In the genomic region with DNA sequence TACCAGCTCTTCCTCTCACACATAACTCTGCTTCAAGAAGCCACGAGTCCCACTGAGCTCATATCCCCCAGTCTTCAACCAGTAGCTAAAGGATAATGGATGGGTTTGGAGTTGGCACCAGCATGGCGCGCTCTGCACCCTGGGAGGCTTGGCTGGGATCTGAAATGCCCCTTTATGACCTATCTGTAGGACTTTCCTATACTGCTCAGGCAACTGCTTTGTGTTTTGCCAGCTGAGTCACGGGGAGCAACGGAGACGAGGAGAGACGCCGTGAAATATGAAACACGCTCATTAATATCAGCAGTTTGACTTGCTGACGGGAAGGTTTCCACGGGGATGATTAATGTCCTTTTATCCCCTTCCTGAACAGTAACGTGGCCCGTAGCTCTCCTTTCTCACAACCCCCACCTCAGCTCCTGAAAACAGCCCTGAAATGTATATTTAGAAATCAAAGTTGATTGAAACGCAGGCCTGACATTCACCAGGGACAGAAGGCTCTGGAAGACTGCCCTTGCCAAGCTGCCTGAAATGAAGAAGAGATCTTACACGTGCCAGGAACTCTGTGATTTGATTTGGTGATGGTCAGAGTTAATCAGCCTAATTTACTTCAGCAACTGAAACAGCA, we compare ENCODE assay signal across 11 mouse cellular contexts.
DNase-seq lines count a peak whose midpoint lies in the region; ATAC-seq and TF ChIP-seq lines count a peak whose summit lies in the region.
"Had no signal": no experiment of that assay in that cellular context is flagged by ENCODE, and none has a peak within 500 bp of the region (broad histone marks: within the 10 kb centered on the region; RNA-seq: fewer than 3 reads in every experiment).

No protein-coding gene starts in this region.

- no peaks in the 10 kb centered on the region for H3K9me3 ChIP-seq in heart, postnatal 0 days (replicated peaks; ENCODE audit: control insufficient read depth, low read length)
- H3K9me3 ChIP-seq in heart, embryonic 11.5 days (replicated peaks; ENCODE audit: control insufficient read depth, low read length): no peaks in the 10 kb centered on the region
- no peaks in the 10 kb centered on the region for H3K9me3 ChIP-seq in embryonic facial prominence, embryonic 15.5 days (replicated peaks)
- no peaks in the 10 kb centered on the region for H3K9me3 ChIP-seq in limb, embryonic 15.5 days
- H3K9me3 ChIP-seq: G1E had no signal

- TF ChIP-seq POLR2A in brain, embryonic 14.5 days (IDR thresholded peaks at IDR 0.05; ENCODE audit: borderline replicate concordance, extremely low read depth, insufficient read depth, insufficient read length, poor library complexity, severe bottlenecking): no peak
- no peak for TF ChIP-seq POLR2A in thymus, adult 2 months (IDR thresholded peaks at IDR 0.05; ENCODE audit: control insufficient read depth, extremely low read depth, insufficient read depth, low read length, poor library complexity)

- WGBS in heart, postnatal 0 days: 47% methylated on average over 15 of the region's 15 CpGs
- 57% methylated on average over 15 of the region's 15 CpGs for WGBS in heart, embryonic 11.5 days (ENCODE audit: insufficient replicate concordance)
- 33% methylated on average over 15 of the region's 15 CpGs for whole genome bisulfite sequencing in embryonic facial prominence, embryonic 15.5 days
- 29% methylated on average over 15 of the region's 15 CpGs for WGBS in limb, embryonic 15.5 days
- WGBS in thymus, adult 2 months: 59% methylated on average over 15 of the region's 15 CpGs

- no peak for DNase-seq in heart, postnatal 0 days (ENCODE audit: low spot score)
- DNase-seq in brain, embryonic 14.5 days (ENCODE audit: low read depth): peak; percentile 36
- DNase-seq in thymus, adult 2 months: no peak
- no peak for DNase-seq in layer of hippocampus, adult 9-11 months
- DNase-seq: gastrocnemius, postnatal 10 days had no signal

- TF ChIP-seq EP300 in heart, postnatal 0 days (IDR thresholded peaks at IDR 0.05; ENCODE audit: low read depth): no peak

- TF ChIP-seq CTCF in heart, postnatal 0 days (IDR thresholded peaks at IDR 0.05; ENCODE audit: low read depth): no peak
- TF ChIP-seq CTCF in brain, embryonic 14.5 days (IDR thresholded peaks at IDR 0.05; ENCODE audit: borderline replicate concordance, extremely low read depth, insufficient read depth, insufficient read length): no peak
- no peak for TF ChIP-seq CTCF in thymus, adult 2 months (IDR thresholded peaks at IDR 0.05; ENCODE audit: borderline replicate concordance, control insufficient read depth, extremely low read depth, insufficient read depth, low read length, poor library complexity)

- ATAC-seq in heart, postnatal 0 days (ENCODE audit: insufficient read depth, low read depth): no peak; the same call in 1 of the 2 replicates
- no peak for ATAC-seq in heart, embryonic 11.5 days (replicated peaks; ENCODE audit: insufficient number of reproducible peaks, low FRiP score, low TSS enrichment)
- no peak for ATAC-seq in embryonic facial prominence, embryonic 15.5 days (ENCODE audit: insufficient number of reproducible peaks, low FRiP score, low TSS enrichment, low read depth)
- ATAC-seq in limb, embryonic 15.5 days (ENCODE audit: insufficient number of reproducible peaks, low FRiP score, low TSS enrichment, low read depth): no peak
- no peak for ATAC-seq in granulocyte monocyte progenitor cell, adult 5-6 weeks (replicated peaks; ENCODE audit: poor library complexity, severe bottlenecking)

- H3K4me2 ChIP-seq in heart, postnatal 0 days (ENCODE audit: low read depth, low read length): no peak overlapping the region
- H3K4me2 ChIP-seq in heart, embryonic 11.5 days: no peak overlapping the region
- H3K4me2 ChIP-seq in embryonic facial prominence, embryonic 15.5 days (replicated peaks): no peak overlapping the region
- no peak overlapping the region for H3K4me2 ChIP-seq in limb, embryonic 15.5 days
- H3K4me2 ChIP-seq: liver, embryonic 11.5 days had no signal

- no peaks in the 10 kb centered on the region for H3K27me3 ChIP-seq in heart, postnatal 0 days (ENCODE audit: control insufficient read depth, insufficient read depth, low read length)
- no peaks in the 10 kb centered on the region for H3K27me3 ChIP-seq in heart, embryonic 11.5 days (ENCODE audit: control insufficient read depth, insufficient read depth, low read length)
- H3K27me3 ChIP-seq in embryonic facial prominence, embryonic 15.5 days: no peaks in the 10 kb centered on the region
- H3K27me3 ChIP-seq in limb, embryonic 15.5 days: no peaks in the 10 kb centered on the region
- H3K27me3 ChIP-seq in thymus, adult 2 months (ENCODE audit: control insufficient read depth, insufficient read depth, low read length): no peaks in the 10 kb centered on the region

- no peak overlapping the region for H3K9ac ChIP-seq in heart, postnatal 0 days (replicated peaks; ENCODE audit: low read depth, low read length)
- H3K9ac ChIP-seq in heart, embryonic 11.5 days (ENCODE audit: low read depth, low read length): no peak overlapping the region
- H3K9ac ChIP-seq in embryonic facial prominence, embryonic 15.5 days: no peak overlapping the region
- H3K9ac ChIP-seq in limb, embryonic 15.5 days: no peak overlapping the region

- H3K4me3 ChIP-seq in heart, postnatal 0 days (ENCODE audit: low read depth, low read length): no peak overlapping the region
- no peak overlapping the region for H3K4me3 ChIP-seq in heart, embryonic 11.5 days (ENCODE audit: low read depth, low read length)
- no peak overlapping the region for H3K4me3 ChIP-seq in embryonic facial prominence, embryonic 15.5 days (replicated peaks)
- H3K4me3 ChIP-seq in limb, embryonic 15.5 days: no peak overlapping the region
- no peak overlapping the region for H3K4me3 ChIP-seq in thymus, adult 2 months (ENCODE audit: control insufficient read depth, insufficient read depth, low read length)

- no peaks in the 10 kb centered on the region for H3K36me3 ChIP-seq in heart, postnatal 0 days (replicated peaks; ENCODE audit: control insufficient read depth, insufficient read depth, low read length)
- no peaks in the 10 kb centered on the region for H3K36me3 ChIP-seq in heart, embryonic 11.5 days (ENCODE audit: control insufficient read depth, insufficient read depth, low read length)
- 0 out of 2 replicates have a peak, but pooled peaks cover 3% of the 10 kb centered on the region for H3K36me3 ChIP-seq in embryonic facial prominence, embryonic 15.5 days
- peaks cover 6% of the 10 kb centered on the region; the same call in 1 of the 2 replicates for H3K36me3 ChIP-seq in limb, embryonic 15.5 days
- H3K36me3 ChIP-seq in thymus, adult 2 months (ENCODE audit: control insufficient read depth, insufficient read depth, low read length): no peaks in the 10 kb centered on the region
- H3K36me3 ChIP-seq: G1E had no signal

- H3K27ac ChIP-seq in heart, postnatal 0 days (ENCODE audit: low read depth): peak overlapping the region; percentile 4; the same call in 1 of the 2 replicates
- no peak overlapping the region for H3K27ac ChIP-seq in heart, embryonic 11.5 days (ENCODE audit: low read depth, low read length)
- 0 out of 2 replicates have a peak overlapping the region, but pooled peaks have one; percentile 22 for H3K27ac ChIP-seq in embryonic facial prominence, embryonic 15.5 days (replicated peaks)
- H3K27ac ChIP-seq in limb, embryonic 15.5 days: peak overlapping the region; percentile 57; the same call in 1 of the 2 replicates
- no peak overlapping the region for H3K27ac ChIP-seq in thymus, adult 2 months (ENCODE audit: control insufficient read depth, insufficient read depth, low read length)

- peaks cover 8% of the 10 kb centered on the region for H3K4me1 ChIP-seq in heart, postnatal 0 days (ENCODE audit: control insufficient read depth, insufficient read depth)
- H3K4me1 ChIP-seq in heart, embryonic 11.5 days (ENCODE audit: control insufficient read depth, insufficient read depth, low read length): no peaks in the 10 kb centered on the region
- peaks cover 9% of the 10 kb centered on the region; the same call in 1 of the 2 replicates for H3K4me1 ChIP-seq in embryonic facial prominence, embryonic 15.5 days
- H3K4me1 ChIP-seq in limb, embryonic 15.5 days: peaks cover 17% of the 10 kb centered on the region
- H3K4me1 ChIP-seq in thymus, adult 2 months (replicated peaks; ENCODE audit: control insufficient read depth, insufficient read depth, low read length): no peaks in the 10 kb centered on the region

Comparison
In these comparisons a context has a peak if more than half of its experiments do, and no peak if none do; other contexts are left out.
1. H3K27ac ChIP-seq: peak in heart, postnatal 0 days (single experiment), embryonic facial prominence, embryonic 15.5 days (single experiment) and limb, embryonic 15.5 days (single experiment); none in heart, embryonic 11.5 days (single experiment) and thymus, adult 2 months (single experiment).